Mouse (Mus musculus) cerebellum, adult 2 months (tissue): ENCODE data around the gene Fbxo42. TPM values are rescaled to one million over a fixed set of nuclear protein-coding genes. Genes with fewer than 3 reads are reported as not detected.
A peak's percentile ranks its signal among the peaks of the same experiment; 100 is the strongest.

Experiments used
- DNase-seq, 2 experiments: peaks; one replicate each; pipeline ENCODE4 v3.0.0; 2021
- H3K27ac ChIP-seq: fragments of 200-500 bp; 2 replicates; pipeline ENCODE4 v1.5.1; 2012; ENCODE audit warnings: low read length, control low read depth, inconsistent platforms; ENCODE audit not compliant: insufficient read depth
- H3K27me3 ChIP-seq: fragments of 200-500 bp; 2 replicates; pipeline ENCODE4 v1.6.1; 2012; ENCODE audit warnings: inconsistent platforms, mild to moderate bottlenecking, low read length, moderate library complexity; ENCODE audit not compliant: control insufficient read depth, insufficient read depth
- H3K4me1 ChIP-seq: fragments of 200-500 bp; 2 replicates; pipeline ENCODE4 v1.6.1; 2011; ENCODE audit warnings: low read length; ENCODE audit not compliant: control insufficient read depth, insufficient read depth
- H3K4me3 ChIP-seq: fragments of 200-500 bp; replicated peaks from 2 replicates; pipeline ENCODE3; 2011; ENCODE audit warnings: mild to moderate bottlenecking, low read depth, low read length, control low read depth; ENCODE audit not compliant: insufficient read depth
- CTCF ChIP-seq: fragments of 200-500 bp; IDR thresholded peaks from 2 replicates; pipeline ENCODE4 v1.5.1; 2011; ENCODE audit warnings: low read depth, mild to moderate bottlenecking, control low read depth, low read length, moderate library complexity, borderline replicate concordance; ENCODE audit not compliant: insufficient read depth
- POLR2A ChIP-seq: fragments of 200-500 bp; IDR thresholded peaks from 2 replicates; pipeline ENCODE4 v1.6.1; 2011; ENCODE audit warnings: low read length, control low read depth, borderline replicate concordance; ENCODE audit not compliant: insufficient read depth
- WGBS: fragments of 180-500 bp; shearing (Covaris S2); methylation state at CpG from one replicate; pipeline ENCODE4 v1.1.7; 2018; 5-methylcytosine and 5-hydroxymethylcytosine counted together
- polyA plus RNA-seq: library from polyadenylated mRNA; depleted of rRNA; stranded (reverse); fragments of >200 nt; gene quantifications from 2 replicates; pipeline ENCODE4 v1.2.3, GENCODE M21; 2012

Fbxo42 gene
- polyA plus RNA-seq, 1 experiment: 21.1 TPM

GRCm38 (mm10) chr4:141235537-141236111, 87.9 kb downstream of the Fbxo42 start:
- 55% methylated on average over 6 of the region's 6 CpGs for WGBS
- no peak overlapping the region for H3K27ac ChIP-seq
- DNase-seq: no peak
- peaks cover 3% of the 10 kb centered on the region; the same call in 1 of the 2 replicates for H3K4me1 ChIP-seq
- TF ChIP-seq POLR2A (no peak), CTCF (no peak)
- H3K4me3 ChIP-seq: no peak overlapping the region
- no peaks in the 10 kb centered on the region; the same call in 1 of the 2 replicates for H3K27me3 ChIP-seq

- TF ChIP-seq CTCF (no peak), POLR2A (no peak)
- Histone ChIP-seq H3K27me3 (no peaks in the 10 kb centered on the region; the same call in 1 of the 2 replicates), H3K4me3 (no peak overlapping the region), H3K4me1 (peaks cover 3% of the 10 kb centered on the region; the same call in 1 of the 2 replicates), H3K27ac (no peak overlapping the region)
- WGBS: 32% methylated on average over 3 of the region's 3 CpGs
- DNase-seq: no peak
Measured at GRCm38 (mm10) chr4:141236856-141237255, 89.1 kb downstream of the Fbxo42 start.

- DNase-seq: no peak
- 7% methylated on average over 20 of the region's 20 CpGs for WGBS
- Histone ChIP-seq H3K27me3 (no peaks in the 10 kb centered on the region; the same call in 1 of the 2 replicates), H3K27ac (no peak overlapping the region), H3K4me3 (peak overlapping the region; percentile 36), H3K4me1 (0 out of 2 replicates have a peak, but pooled peaks cover 3% of the 10 kb centered on the region)
- no peak for TF ChIP-seq POLR2A
- TF ChIP-seq CTCF: no peak
Measured at GRCm38 (mm10) chr4:141238492-141239387, 91.0 kb downstream of the Fbxo42 start.

GRCm38 (mm10) chr4:141239388-141240125, 91.8 kb downstream of the Fbxo42 start, which contains the start of gene Arhgef19:
Arhgef19 (plus strand) TSS chr4:141239499.
- Histone ChIP-seq H3K4me1 (0 out of 2 replicates have a peak, but pooled peaks cover 3% of the 10 kb centered on the region), H3K27ac (no peak within 1 kb of the TSS), H3K4me3 (peak within 1 kb of the TSS; percentile 36), H3K27me3 (no peaks in the 10 kb centered on the region; the same call in 1 of the 2 replicates)
- no peak for TF ChIP-seq POLR2A
- TF ChIP-seq CTCF: no peak
- peak; percentile 50 to 57 for DNase-seq
- WGBS: 3% methylated on average over 31 of the region's 31 CpGs

- DNase-seq: no peak
- 18% methylated on average over 14 of the region's 14 CpGs for WGBS
- Histone ChIP-seq H3K4me3 (no peak overlapping the region), H3K27me3 (no peaks in the 10 kb centered on the region; the same call in 1 of the 2 replicates), H3K4me1 (0 out of 2 replicates have a peak, but pooled peaks cover 3% of the 10 kb centered on the region), H3K27ac (no peak overlapping the region)
- no peak for TF ChIP-seq POLR2A
- TF ChIP-seq CTCF: no peak
Measured at GRCm38 (mm10) chr4:141240617-141241016, 92.9 kb downstream of the Fbxo42 start.

GRCm38 (mm10) chr4:141241861-141242260, 94.1 kb downstream of the Fbxo42 start:
- WGBS: 52% methylated on average over 15 of the region's 15 CpGs
- Histone ChIP-seq H3K27ac (no peak overlapping the region), H3K4me1 (peaks cover 5% of the 10 kb centered on the region; the same call in 1 of the 2 replicates), H3K27me3 (no peaks in the 10 kb centered on the region; the same call in 1 of the 2 replicates), H3K4me3 (no peak overlapping the region)
- no peak for DNase-seq
- no peak for TF ChIP-seq CTCF

- 16% methylated on average over 10 of the region's 11 CpGs for WGBS
- no peak overlapping the region for H3K4me3 ChIP-seq
- no peak overlapping the region for H3K27ac ChIP-seq
- DNase-seq: peak in 1 of 2 experiments; percentile 47
- no peaks in the 10 kb centered on the region; the same call in 1 of the 2 replicates for H3K27me3 ChIP-seq
- TF ChIP-seq POLR2A (no peak), CTCF (no peak)
- peaks cover 9% of the 10 kb centered on the region; the same call in 1 of the 2 replicates for H3K4me1 ChIP-seq
Measured at GRCm38 (mm10) chr4:141242651-141243241, 95.0 kb downstream of the Fbxo42 start.
